Mouse (Mus musculus) heart, adult 2 months (tissue): ENCODE results near the gene Fam241b. TPM values are rescaled to one million over a fixed set of nuclear protein-coding genes. Genes with fewer than 3 reads are reported as not detected.

Source experiments
- DNase-seq, 2 experiments: peaks; one replicate each; pipeline ENCODE4 v3.0.0; 2021
- H3K27ac ChIP-seq: fragments of 200-600 bp; 2 replicates; pipeline ENCODE4 v1.8.1; 2022
- H3K27me3 ChIP-seq: fragments of 200-500 bp; 2 replicates; pipeline ENCODE4 v1.6.1; 2012; ENCODE audit warnings: mild to moderate bottlenecking, low read length, inconsistent platforms, mixed read lengths; ENCODE audit not compliant: control insufficient read depth, insufficient read depth
- H3K36me3 ChIP-seq: fragments of 200-500 bp; 2 replicates; pipeline ENCODE4 v1.6.1; 2012; ENCODE audit warnings: low read length, inconsistent platforms; ENCODE audit not compliant: control insufficient read depth, insufficient read depth
- H3K4me1 ChIP-seq: fragments of 200-500 bp; 2 replicates; pipeline ENCODE4 v1.6.1; 2011; ENCODE audit warnings: low read length; ENCODE audit not compliant: control insufficient read depth, insufficient read depth
- H3K4me3 ChIP-seq: fragments of 200-600 bp; 2 replicates; pipeline ENCODE4 v1.8.1; 2022
- H3K79me2 ChIP-seq: fragments of 200-500 bp; replicated peaks from 2 replicates; pipeline ENCODE4 v1.6.1; 2012; ENCODE audit warnings: mild to moderate bottlenecking, inconsistent platforms, low read length, moderate library complexity, mixed read lengths; ENCODE audit not compliant: control insufficient read depth, insufficient read depth
- H3K9ac ChIP-seq: fragments of 200-500 bp; 2 replicates; pipeline ENCODE4 v1.6.1; 2012; ENCODE audit warnings: low read depth, mild to moderate bottlenecking, control low read depth, inconsistent platforms, low read length, mixed read lengths
- CTCF ChIP-seq: fragments of 200-600 bp; IDR thresholded peaks from 2 replicates; pipeline ENCODE4 v1.8.1; 2022; ENCODE audit warnings: antibody characterized with exemption, mild to moderate bottlenecking, moderate library complexity
- EP300 ChIP-seq: fragments of 200-500 bp; IDR thresholded peaks from 2 replicates; pipeline ENCODE4 v1.6.1; 2011; ENCODE audit warnings: low read depth, low read length, control low read depth; ENCODE audit not compliant: insufficient read depth
- POLR2A ChIP-seq: fragments of 200-500 bp; IDR thresholded peaks from 2 replicates; pipeline ENCODE4 v1.6.1; 2011; ENCODE audit warnings: mild to moderate bottlenecking, low read depth, low read length, control low read depth; ENCODE audit not compliant: insufficient read depth
- WGBS: fragments of 180-500 bp; shearing (Covaris S2); methylation state at CpG from one replicate; pipeline ENCODE4 v1.1.7; 2018; 5-methylcytosine and 5-hydroxymethylcytosine counted together
- intact Hi-C: fragments of 180-260 bp; cut with DNase I; formaldehyde crosslinking; loops from one replicate; pipeline ENCODE4 v1.15.1; 2025
- polyA plus RNA-seq: library from polyadenylated mRNA; depleted of rRNA; stranded (reverse); fragments of >200 nt; gene quantifications from 2 replicates; pipeline ENCODE4 v1.2.3, GENCODE M21; 2012
- total RNA-seq, 2 experiments: library from RNA; stranded (reverse); gene quantifications; 2 replicates each; pipeline ENCODE4 v1.2.3; 2021

The Fam241b gene
- total and polyA plus RNA-seq, 3 experiments, result 3.0 to 3.3 (median 3.2) TPM

DNA sequence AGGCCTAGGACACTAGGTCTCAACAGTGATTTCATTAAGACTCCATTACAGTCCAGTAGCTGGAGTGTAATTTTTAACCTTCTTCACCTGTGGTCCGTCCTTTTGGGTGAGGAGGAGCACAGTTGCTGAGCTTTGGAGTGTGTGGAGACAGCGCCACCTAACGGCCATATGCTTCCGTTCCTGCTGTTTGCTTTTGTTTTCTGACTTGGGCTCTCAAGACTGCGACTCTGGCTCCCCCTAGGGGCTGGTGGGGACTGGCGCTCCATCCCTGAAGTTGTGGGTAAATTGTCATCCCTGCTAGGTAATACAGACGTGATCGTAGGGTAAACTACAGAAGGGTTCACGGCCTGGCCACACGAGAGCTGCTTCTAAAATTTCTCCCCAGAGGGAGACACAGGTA, 39.3 kb upstream of the Fam241b start:
- TF ChIP-seq EP300 (peak; percentile 85), CTCF (peak; percentile 100), POLR2A (no peak)
- no peaks in the 10 kb centered on the region for H3K4me1 ChIP-seq
- DNase-seq, result peak; percentile 88 to 90
- H3K27me3 ChIP-seq, result no peaks in the 10 kb centered on the region
- no peak overlapping the region for H3K4me3 ChIP-seq
- no peaks in the 10 kb centered on the region for H3K36me3 ChIP-seq
- H3K27ac ChIP-seq, result no peak overlapping the region
- H3K79me2 ChIP-seq, result no peaks in the 10 kb centered on the region
- intact Hi-C loops, result loop anchor here (1.0 to 10.0 kb wide), 7 partner anchors 78 to 344 kb away; no protein-coding TSS in a partner anchor
- no peak overlapping the region for H3K9ac ChIP-seq
- 2% methylated on average over 10 of the region's 10 CpGs for WGBS

DNA sequence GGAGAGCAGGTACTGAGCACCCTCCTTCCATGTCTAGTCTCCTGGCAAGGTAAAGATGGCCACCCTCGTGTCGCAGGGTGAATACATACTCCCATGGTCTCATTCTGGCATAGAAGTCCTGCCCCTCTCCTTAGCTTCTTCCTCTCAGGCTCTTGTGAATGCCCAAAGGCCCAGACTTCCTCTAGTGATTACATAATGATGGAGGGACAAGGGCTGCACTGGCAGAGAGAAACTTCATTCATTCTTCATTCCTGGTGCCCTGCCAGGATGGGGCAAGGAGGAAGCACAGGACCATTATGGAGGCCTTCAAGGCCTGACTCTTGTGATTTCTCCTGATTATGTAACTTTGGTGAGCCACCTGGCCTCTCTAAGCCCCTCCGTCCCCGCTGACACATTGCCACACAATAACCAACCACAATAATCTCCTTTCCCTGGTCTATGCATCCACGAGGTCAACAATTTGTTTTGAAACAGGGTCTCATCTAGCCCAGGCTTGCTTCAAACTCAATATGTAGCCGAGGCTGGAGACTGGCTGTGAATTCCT, 38.8 kb upstream of the Fam241b start:
- TF ChIP-seq POLR2A (no peak), EP300 (no peak), CTCF (no peak)
- WGBS, result 69% methylated on average over 6 of the region's 6 CpGs
- DNase-seq, result no peak
- Histone ChIP-seq H3K4me1 (no peaks in the 10 kb centered on the region), H3K36me3 (no peaks in the 10 kb centered on the region), H3K4me3 (no peak overlapping the region), H3K27ac (no peak overlapping the region), H3K27me3 (no peaks in the 10 kb centered on the region), H3K9ac (no peak overlapping the region), H3K79me2 (no peaks in the 10 kb centered on the region)
- intact Hi-C loops, result loop anchor here (1.0 to 10.0 kb wide), 7 partner anchors 77 to 344 kb away; no protein-coding TSS in a partner anchor

DNA sequence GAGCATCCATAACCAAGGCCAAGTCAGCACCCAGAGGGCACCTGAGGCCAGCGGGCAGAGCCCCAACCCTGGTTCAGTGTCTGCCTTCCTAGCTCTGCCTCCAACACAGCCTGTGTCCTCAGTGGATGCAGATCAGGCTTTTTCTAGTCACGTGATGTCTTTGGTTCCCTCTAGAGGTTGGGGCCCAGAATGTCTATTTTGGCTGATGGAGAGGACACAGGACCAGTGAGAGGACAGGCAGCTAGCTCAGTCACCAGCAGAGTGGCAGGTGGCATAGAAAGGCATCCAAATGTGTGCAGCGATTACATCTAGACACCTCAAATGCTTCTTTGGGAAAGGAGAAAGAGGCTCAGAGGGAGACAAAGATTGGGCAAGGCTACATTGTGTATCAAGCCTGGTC, 38.0 kb upstream of the Fam241b start:
- H3K4me1 ChIP-seq, result no peaks in the 10 kb centered on the region
- H3K27me3 ChIP-seq, result no peaks in the 10 kb centered on the region
- no peak overlapping the region for H3K27ac ChIP-seq
- H3K4me3 ChIP-seq, result no peak overlapping the region
- intact Hi-C loops, result loop anchor here (2.0 to 10.0 kb wide), 6 partner anchors 124 to 343 kb away; no protein-coding TSS in a partner anchor
- 49% methylated on average over 3 of the region's 3 CpGs for WGBS
- TF ChIP-seq POLR2A (no peak), EP300 (no peak), CTCF (no peak)
- H3K9ac ChIP-seq, result no peak overlapping the region
- H3K36me3 ChIP-seq, result no peaks in the 10 kb centered on the region
- no peaks in the 10 kb centered on the region for H3K79me2 ChIP-seq
- DNase-seq, result no peak

DNA sequence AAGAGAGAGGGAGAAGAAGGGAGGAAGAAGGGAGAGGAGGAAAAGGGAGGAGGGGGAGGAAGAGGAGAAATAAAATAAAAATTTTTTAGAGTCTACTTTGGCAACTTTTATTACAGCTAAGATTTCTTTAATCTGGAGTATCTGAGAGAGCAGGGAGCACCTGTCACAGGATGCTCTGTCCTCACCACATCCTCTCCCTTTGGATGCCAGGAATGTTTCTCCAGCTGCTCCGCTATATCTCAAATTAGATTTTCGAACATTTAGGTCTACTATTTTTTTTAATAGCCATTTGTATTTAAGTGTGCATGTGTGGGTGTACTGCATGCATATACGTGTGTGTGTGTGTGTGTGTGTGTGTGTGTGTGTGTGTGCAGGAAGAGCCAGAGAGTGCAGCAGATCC, 36.2 kb upstream of the Fam241b start:
- TF ChIP-seq POLR2A, result no peak
- no peak for TF ChIP-seq EP300
- no peak for TF ChIP-seq CTCF
- DNase-seq, result no peak
- no peak overlapping the region for H3K27ac ChIP-seq
- intact Hi-C loops, result loop anchor here (5.0 to 10.0 kb wide), 4 partner anchors 123 to 305 kb away; no protein-coding TSS in a partner anchor
- no peaks in the 10 kb centered on the region for H3K36me3 ChIP-seq
- H3K9ac ChIP-seq, result no peak overlapping the region
- WGBS, result 76% methylated on average over 3 of the region's 3 CpGs
- no peaks in the 10 kb centered on the region for H3K4me1 ChIP-seq
- H3K27me3 ChIP-seq, result no peaks in the 10 kb centered on the region
- H3K79me2 ChIP-seq, result no peaks in the 10 kb centered on the region
- no peak overlapping the region for H3K4me3 ChIP-seq

DNA sequence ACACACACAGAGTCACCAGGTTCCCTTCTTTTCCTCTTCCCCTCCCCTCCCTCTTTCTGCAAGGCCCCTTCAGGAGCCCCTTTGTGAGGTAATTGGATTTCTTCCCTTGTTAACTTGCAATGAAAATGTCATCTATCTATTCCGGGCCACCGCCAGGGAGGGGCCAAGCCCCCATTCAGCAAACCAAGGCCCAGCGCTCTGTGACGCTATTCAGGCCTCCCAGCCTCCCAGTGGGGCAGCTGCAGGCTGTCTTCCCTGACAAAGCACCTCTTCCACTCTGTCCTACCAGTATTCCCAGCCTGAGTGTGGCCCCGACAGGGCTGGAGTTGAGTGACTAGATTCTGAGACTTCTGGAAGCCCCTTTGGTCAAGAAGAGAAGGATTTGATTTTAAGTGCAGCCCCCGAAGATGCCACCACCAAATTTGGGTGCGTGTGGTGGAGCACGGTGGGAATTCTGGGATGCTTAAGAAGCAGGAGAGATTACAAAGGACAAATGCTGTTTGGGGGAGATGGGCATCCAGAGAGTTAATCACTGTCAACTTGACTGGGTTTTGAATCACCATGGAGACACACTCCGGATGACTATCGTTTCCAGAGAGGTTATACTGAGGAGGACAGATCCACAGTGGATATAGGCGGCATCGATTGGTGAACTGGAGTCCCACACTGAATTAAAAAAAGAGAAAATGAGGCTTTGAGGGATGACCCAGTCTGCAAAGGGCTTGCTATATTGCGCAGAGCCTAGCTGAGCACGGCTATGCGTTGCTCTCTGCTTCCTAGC, 31.0 kb upstream of the Fam241b start:
- WGBS, result 56% methylated on average over 15 of the region's 15 CpGs
- Histone ChIP-seq H3K9ac (no peak overlapping the region), H3K79me2 (no peaks in the 10 kb centered on the region), H3K4me1 (no peaks in the 10 kb centered on the region), H3K36me3 (no peaks in the 10 kb centered on the region), H3K27me3 (no peaks in the 10 kb centered on the region), H3K27ac (no peak overlapping the region), H3K4me3 (no peak overlapping the region)
- DNase-seq, result no peak
- intact Hi-C loops, result no loop called here
- no peak for TF ChIP-seq POLR2A
- TF ChIP-seq CTCF, result no peak
- TF ChIP-seq EP300, result no peak

DNA sequence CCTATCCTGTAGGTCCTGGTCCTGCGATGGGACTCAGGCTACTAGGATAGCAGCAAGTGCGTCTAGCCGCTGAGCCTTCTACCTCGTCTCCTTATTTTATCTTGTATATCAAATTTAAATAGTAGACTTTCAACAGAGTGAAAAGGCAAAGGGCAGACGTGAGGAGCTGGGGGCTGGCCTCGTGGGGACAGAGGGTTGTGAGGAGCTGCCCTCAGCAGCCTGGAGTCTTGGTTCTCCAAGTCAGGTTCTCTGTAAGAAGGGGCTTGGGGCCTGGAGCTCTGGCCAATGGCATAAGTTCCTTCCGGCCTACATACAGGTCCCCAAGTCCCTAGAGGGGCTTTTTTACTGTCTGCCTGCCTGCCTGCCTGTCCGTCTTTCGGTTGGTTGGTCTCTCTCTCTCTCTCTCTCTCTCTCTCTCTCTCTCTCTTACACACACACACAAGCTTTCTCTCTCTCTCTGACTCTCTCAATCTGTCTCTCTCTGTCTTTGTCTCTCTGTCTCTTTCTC, 30.3 kb upstream of the Fam241b start:
- no peak for DNase-seq
- 50% methylated on average over 9 of the region's 9 CpGs for WGBS
- Histone ChIP-seq H3K4me3 (no peak overlapping the region), H3K79me2 (no peaks in the 10 kb centered on the region), H3K36me3 (no peaks in the 10 kb centered on the region), H3K4me1 (no peaks in the 10 kb centered on the region), H3K27ac (no peak overlapping the region), H3K9ac (no peak overlapping the region), H3K27me3 (no peaks in the 10 kb centered on the region)
- intact Hi-C loops, result no loop called here
- TF ChIP-seq EP300 (no peak), POLR2A (no peak), CTCF (no peak)
